Mouse (Mus musculus) layer of hippocampus, postnatal 36 days (tissue): ENCODE results near the gene Rnf38. TPM values are rescaled to one million over a fixed set of nuclear protein-coding genes. Genes with fewer than 3 reads are reported as not detected.

Source experiments
- DNase-seq, 2 experiments: peaks; one replicate each; pipeline ENCODE4 v3.0.0; 2022
- total RNA-seq, 2 experiments: library from RNA; stranded (reverse); gene quantifications; 2 replicates each; pipeline ENCODE4 v1.2.3; 2021

Rnf38 gene
- 10 to 100 TPM; 50.2 to 52.8 TPM for total RNA-seq

DNA sequence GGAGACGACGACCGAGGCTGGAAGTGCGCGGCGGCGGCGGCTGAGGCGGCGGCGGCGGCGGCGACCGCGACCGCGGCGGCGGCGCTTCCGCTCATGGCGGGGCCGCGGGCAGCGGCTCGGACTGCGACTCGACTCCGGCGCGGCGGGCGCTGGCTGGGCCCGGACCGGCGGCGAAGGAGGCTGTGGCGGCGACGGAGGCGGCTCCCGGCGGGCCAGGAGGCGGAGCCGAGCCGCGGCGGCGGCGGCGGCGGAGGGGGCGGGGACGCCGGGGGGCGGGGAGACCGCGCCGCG, at the start of gene Rnf38:
Gene Rnf38 (minus strand): TSS at position 77 of the 291 bp plus-strand sequence.
- no peak for DNase-seq

- DNase-seq: no peak
These were observed 48.1 kb upstream of the Rnf38 start for GRCm38 (mm10) chr4:44281597-44282265.

DNA sequence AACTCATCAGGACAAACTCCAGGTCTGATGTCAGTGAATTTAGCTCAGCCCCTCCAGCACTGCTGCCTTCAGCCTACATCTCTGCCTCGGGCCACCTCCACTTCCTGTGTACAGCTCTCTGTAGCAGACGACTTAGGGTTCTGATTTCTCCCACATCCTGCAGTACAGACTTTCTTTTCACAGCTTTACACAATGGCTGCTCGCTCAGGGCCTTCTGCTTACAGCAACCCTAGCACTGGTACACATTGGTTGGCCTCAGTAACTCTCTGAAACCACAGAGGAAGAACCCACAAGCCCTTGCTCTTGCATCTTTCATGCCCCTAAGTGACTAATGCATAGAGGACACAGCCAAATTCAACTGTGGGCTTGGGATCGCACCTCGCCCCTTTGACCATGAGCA, 37.5 kb upstream of the Rnf38 start:
- DNase-seq: no peak

DNA sequence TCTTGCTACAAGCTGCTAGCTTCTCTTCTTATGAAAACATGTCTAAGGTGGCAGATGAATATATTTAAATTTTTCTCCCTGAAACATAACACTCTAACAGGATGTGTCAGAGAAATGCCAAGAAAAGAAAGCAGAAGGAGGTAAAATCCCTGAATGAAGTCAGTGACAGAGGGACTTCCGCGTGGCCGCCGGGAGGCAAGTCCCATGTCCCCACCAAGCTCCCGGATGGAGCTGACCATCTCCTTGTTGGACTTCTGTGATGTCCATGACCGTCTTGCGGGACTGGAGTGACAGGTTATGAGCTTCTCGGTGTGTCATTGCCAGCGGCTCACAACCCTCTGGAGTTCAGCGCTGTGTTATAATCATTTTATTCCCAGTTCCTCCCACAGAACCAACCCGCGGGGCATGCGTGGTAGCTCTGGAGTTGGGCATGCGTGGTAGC, 35.8 kb upstream of the Rnf38 start:
- no peak for DNase-seq

DNA sequence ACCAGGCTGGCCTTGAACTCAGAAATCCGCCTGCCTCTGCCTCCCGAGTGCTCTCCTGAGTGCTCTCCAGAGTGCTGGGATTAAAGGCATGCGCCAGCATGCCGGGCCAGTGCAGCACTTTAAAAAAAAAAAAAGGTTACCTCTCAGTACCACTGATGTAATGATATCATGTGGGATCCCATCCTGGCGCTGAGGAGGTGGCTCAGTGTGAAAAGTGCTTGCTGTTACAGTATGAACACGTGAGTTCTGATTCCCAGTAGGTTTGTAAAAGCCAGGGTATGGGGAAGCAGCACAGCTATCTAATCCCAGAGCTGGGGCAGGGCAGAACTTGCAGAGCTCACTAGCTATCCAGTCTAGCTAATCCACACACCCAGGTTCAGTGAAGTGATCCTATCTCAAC, 33.8 kb upstream of the Rnf38 start:
- no peak for DNase-seq

GRCm38 (mm10) chr4:44265500-44265899, 31.9 kb upstream of the Rnf38 start:
- no peak for DNase-seq

- DNase-seq: no peak
These were observed 26.7 kb upstream of the Rnf38 start for GRCm38 (mm10) chr4:44260244-44260643.

DNA sequence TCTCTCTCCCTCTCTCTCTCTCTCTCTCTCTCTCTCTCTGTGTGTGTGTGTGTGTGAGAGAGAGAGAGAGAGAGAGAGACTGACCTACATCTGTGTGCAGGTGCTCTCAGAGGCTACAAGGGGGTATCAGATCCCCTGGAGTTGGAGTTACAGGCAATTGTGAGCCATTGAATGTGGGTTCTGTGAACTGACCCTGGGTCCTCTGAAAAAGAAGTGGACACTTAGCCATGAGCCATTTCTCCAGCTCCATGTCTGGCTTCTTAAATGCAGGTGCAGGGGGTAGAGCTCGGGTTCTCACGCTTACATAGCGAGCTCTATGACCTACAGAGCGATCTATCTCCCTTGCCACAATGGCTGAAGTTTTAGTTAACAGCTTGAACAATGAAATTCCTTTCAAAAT, 25.5 kb upstream of the Rnf38 start:
- DNase-seq: no peak

- DNase-seq: no peak
These were observed 21.0 kb upstream of the Rnf38 start for GRCm38 (mm10) chr4:44254579-44254978.

DNA sequence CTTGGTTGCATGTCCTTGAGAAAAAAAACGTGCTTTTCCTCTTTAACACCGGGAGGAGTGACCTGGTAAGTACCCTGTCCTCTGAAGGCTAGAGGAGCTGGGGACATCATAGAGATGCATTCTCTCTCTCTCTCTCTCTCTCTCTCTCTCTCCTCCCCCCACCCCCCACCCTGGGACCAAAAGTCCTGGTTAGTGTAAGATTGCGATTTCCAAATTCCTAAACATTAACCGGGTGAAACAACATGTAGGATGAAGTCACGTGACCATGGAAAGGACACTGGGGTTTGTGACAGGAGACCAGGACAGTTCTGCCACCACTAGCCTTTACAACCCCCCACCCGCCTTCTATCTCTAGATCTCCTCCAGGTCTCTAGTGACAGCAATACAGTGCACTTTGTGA, 19.6 kb upstream of the Rnf38 start:
- no peak for DNase-seq

GRCm38 (mm10) chr4:44251966-44252916, 18.7 kb upstream of the Rnf38 start:
- DNase-seq: no peak

GRCm38 (mm10) chr4:44251521-44251920, 17.9 kb upstream of the Rnf38 start:
- no peak for DNase-seq

DNA sequence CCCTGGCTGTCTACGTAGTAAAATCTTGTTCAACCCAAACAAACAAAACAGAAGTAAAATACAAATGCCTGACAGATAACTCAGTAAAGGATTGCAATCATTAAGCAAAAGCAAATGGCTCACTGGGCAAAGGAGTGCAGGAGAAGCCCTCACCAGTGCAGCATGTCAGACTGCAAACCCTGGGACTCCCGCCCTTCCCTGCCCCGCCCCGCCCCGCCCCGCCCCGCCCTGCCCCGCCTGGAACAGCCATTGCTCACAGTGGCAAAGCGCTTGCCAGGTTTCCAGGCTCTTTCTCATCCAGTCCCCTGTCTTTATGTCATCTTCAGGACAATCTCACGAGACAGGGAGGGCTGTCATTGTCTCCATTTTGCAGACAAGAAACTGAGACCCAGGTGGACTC, 16.1 kb upstream of the Rnf38 start:
- DNase-seq: no peak

- peak in 1 of 2 experiments; percentile 13 for DNase-seq
These were observed 13.7 kb upstream of the Rnf38 start for GRCm38 (mm10) chr4:44247051-44247939.

GRCm38 (mm10) chr4:44246285-44246684, 12.7 kb upstream of the Rnf38 start:
- no peak for DNase-seq

- DNase-seq: no peak
These were observed 8.0 kb upstream of the Rnf38 start for GRCm38 (mm10) chr4:44241638-44242037.

DNA sequence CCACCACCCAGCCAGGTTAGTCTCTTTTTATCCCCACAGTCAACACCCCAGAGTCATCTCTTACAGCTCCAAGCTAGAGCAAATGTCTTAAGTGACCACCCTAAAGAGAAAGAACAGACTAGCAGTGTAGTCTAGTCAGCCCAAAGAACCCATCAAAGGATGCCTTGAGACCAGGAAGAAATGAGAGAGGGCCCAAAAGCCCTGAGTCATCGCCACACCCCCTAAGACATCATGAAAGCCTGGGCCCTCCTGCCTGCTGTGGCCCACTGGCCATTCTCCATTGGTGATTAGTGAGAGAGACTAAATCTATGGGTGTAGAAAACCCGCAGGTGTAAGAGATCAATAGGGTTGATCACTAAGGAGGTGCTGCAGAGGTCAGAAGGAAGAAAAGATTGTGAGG, 2.4 kb upstream of the Rnf38 start:
- no peak for DNase-seq

- DNase-seq: peak; percentile 87 to 88
These were observed 646 bp upstream of the Rnf38 start for GRCm38 (mm10) chr4:44234004-44234866.

DNA sequence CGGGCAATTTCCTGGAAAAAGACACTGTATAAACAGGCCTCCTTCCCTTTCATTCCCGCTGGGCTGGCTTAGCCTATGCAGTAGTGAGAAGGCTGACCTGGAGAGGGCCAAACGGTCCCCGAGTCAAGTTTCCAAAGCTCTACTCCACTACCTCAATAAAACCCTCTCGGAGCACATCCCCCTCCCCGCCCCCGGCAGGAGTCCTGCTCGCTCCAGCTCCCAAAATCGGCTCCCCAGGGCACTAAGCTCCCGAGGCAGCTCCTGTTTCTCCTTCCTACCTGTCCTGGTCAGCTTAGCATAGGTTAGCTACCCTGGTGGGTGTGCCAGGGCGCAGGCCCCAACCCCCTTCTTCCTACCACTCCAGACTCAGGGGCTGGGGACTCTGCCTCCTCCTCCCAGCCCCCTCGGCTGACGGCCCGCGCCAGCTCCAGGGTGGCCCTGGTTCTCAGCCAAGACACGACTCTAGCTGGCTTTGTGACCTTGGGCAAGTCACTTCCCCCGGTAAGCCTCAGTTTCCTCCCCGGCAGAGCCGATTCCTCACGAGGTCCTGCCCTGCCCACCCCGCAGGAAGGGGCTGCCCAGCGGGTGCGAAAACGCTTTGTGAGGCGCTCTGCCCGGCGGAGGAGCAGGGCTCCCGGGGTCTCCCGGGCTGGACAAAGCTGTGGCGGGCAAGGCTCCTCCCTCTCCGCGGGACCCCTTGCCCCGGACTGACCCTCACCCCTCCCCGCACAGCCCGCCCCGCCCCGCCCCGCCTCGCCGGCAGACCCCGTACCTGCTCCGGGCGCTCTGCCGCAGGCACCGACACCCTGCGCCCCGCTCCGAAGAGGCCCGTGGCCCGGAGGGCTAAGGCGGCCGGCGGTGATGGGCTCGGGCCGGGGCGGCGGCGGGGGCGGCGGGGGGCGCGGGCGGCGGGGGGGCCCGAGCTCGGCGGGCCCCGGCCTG, 547 bp downstream of the Rnf38 start:
- DNase-seq: peak; percentile 34 to 41

- DNase-seq: no peak
These were observed 8.5 kb downstream of the Rnf38 start for GRCm38 (mm10) chr4:44225128-44225527.

- DNase-seq: no peak
These were observed 9.4 kb downstream of the Rnf38 start for GRCm38 (mm10) chr4:44224141-44224540.
